ENCODE assay signal across 8 mouse cellular contexts in the genomic region with DNA sequence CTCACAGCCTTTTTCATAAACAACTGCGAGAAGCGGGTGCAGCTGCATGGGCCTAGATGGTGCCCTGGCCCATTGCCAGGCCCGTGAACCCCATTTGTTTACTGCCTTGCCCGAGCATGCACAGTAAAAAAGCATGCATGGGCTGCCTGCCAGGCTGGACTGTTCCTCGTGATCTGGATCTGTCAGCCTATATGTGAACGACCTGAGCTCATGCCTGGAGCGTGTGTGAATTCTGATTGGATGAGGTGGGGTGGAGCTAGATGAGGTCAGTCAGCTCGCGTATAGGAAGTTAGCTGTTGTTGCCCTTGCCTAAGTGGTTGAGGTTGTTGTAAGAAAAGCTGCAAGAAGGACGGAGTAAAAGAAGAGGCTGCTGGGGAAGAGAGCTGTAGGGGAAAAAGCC.
DNase-seq lines count a peak whose midpoint lies in the region; ATAC-seq and TF ChIP-seq lines count a peak whose summit lies in the region.

No protein-coding gene starts in this region.

- TF ChIP-seq EP300 in MEL (IDR thresholded peaks at IDR 0.05; ENCODE audit: low read depth in 1 of 2, low read length in 2 of 2) = no peak

- H3K27ac ChIP-seq in kidney, embryonic 14.5 days (ENCODE audit: low read depth, low read length) = no peak overlapping the region
- no peak overlapping the region for H3K27ac ChIP-seq in MEL (ENCODE audit: control insufficient read depth, low read depth, low read length)
- H3K27ac ChIP-seq in liver, embryonic 12.5 days = no peak overlapping the region

- no peaks in the 10 kb centered on the region for H3K79me2 ChIP-seq in MEL (ENCODE audit: control insufficient read depth, insufficient read depth, low read length, poor library complexity)

- TF ChIP-seq CTCF in MEL (IDR thresholded peaks at IDR 0.05 in 2 of 3, conservative IDR thresholded peaks at IDR 0.05 in 1 of 3; ENCODE audit: control insufficient read depth in 1 of 3, insufficient read depth in 1 of 3, low read depth in 2 of 3, low read length in 3 of 3, poor library complexity in 1 of 3, severe bottlenecking in 1 of 3) = no peak
- no peak for TF ChIP-seq CTCF in lung, adult 2 months (IDR thresholded peaks at IDR 0.05; ENCODE audit: insufficient read depth, low read length)

- no peaks in the 10 kb centered on the region for H3K9me3 ChIP-seq in kidney, embryonic 14.5 days (ENCODE audit: control insufficient read depth, low read length)
- no peaks in the 10 kb centered on the region for H3K9me3 ChIP-seq in MEL (replicated peaks; ENCODE audit: insufficient read depth, low read length)
- H3K9me3 ChIP-seq in liver, embryonic 12.5 days (replicated peaks) = no peaks in the 10 kb centered on the region

- no peak for TF ChIP-seq RAD21 in MEL (IDR thresholded peaks at IDR 0.05; ENCODE audit: low read depth, low read length)

- WGBS in kidney, embryonic 14.5 days = 76% methylated on average over 10 of the region's 10 CpGs
- WGBS in lung, adult 2 months = 32% methylated on average over 10 of the region's 10 CpGs
- WGBS in liver, embryonic 12.5 days (ENCODE audit: insufficient replicate concordance) = 68% methylated on average over 10 of the region's 10 CpGs

- peak; percentile 61 for DNase-seq in kidney, adult 11 months
- peak; percentile 28 for DNase-seq in MEL (ENCODE audit: low read depth, low spot score)
- DNase-seq in cerebellum, postnatal 10 days = peak; percentile 71 to 72
- peak; percentile 4 for DNase-seq in lung, adult 2 months
- DNase-seq in adrenal gland, adult (ENCODE audit: inconsistent age in 2 of 2, low spot score in 1 of 2) = no peak
- no peak for DNase-seq in embryo, embryonic 9.5 days (ENCODE audit: extremely low spot score)

- no peak overlapping the region for H3K4me3 ChIP-seq in kidney, embryonic 14.5 days (ENCODE audit: low read length)
- H3K4me3 ChIP-seq in MEL (ENCODE audit: control insufficient read depth in 1 of 2, insufficient read depth in 1 of 2, low read depth in 2 of 2, low read length in 2 of 2) = no peak overlapping the region
- H3K4me3 ChIP-seq in lung, adult 2 months (replicated peaks; ENCODE audit: extremely low read depth, low read depth, low read length) = no peak overlapping the region
- H3K4me3 ChIP-seq in liver, embryonic 12.5 days = no peak overlapping the region

- TF ChIP-seq POLR2A in MEL (IDR thresholded peaks at IDR 0.05; ENCODE audit: control insufficient read depth in 1 of 2, insufficient read depth in 1 of 2, low read depth in 1 of 2, low read length in 2 of 2, poor library complexity in 1 of 2) = no peak
- no peak for TF ChIP-seq POLR2A in lung, adult 2 months (IDR thresholded peaks at IDR 0.05; ENCODE audit: borderline replicate concordance, extremely low read depth, low read depth, low read length)

- no peaks in the 10 kb centered on the region for H3K36me3 ChIP-seq in kidney, embryonic 14.5 days (ENCODE audit: control insufficient read depth, insufficient read depth, low read length)
- no peaks in the 10 kb centered on the region for H3K36me3 ChIP-seq in MEL (ENCODE audit: control insufficient read depth in 1 of 2, insufficient read depth in 2 of 2, low read length in 2 of 2)
- H3K36me3 ChIP-seq in liver, embryonic 12.5 days = no peaks in the 10 kb centered on the region

- no peak overlapping the region for H3K4me2 ChIP-seq in kidney, embryonic 14.5 days (replicated peaks; ENCODE audit: low read depth, low read length)
- H3K4me2 ChIP-seq in liver, embryonic 12.5 days = no peak overlapping the region

- H3K9ac ChIP-seq in kidney, embryonic 14.5 days (ENCODE audit: low read depth, low read length) = no peak overlapping the region
- H3K9ac ChIP-seq in MEL (ENCODE audit: control insufficient read depth, low read depth, low read length, poor library complexity, severe bottlenecking) = no peak overlapping the region
- no peak overlapping the region for H3K9ac ChIP-seq in liver, embryonic 12.5 days

- no peak for ATAC-seq in kidney, embryonic 14.5 days (ENCODE audit: low FRiP score, low TSS enrichment)
- ATAC-seq in liver, embryonic 12.5 days = no peak

- no peaks in the 10 kb centered on the region for H3K27me3 ChIP-seq in kidney, embryonic 14.5 days (ENCODE audit: control insufficient read depth, insufficient read depth, low read length)
- H3K27me3 ChIP-seq in MEL (ENCODE audit: control insufficient read depth in 1 of 2, insufficient read depth in 2 of 2, low read length in 2 of 2) = no peaks in the 10 kb centered on the region
- H3K27me3 ChIP-seq in liver, embryonic 12.5 days (replicated peaks) = no peaks in the 10 kb centered on the region

- H3K4me1 ChIP-seq in kidney, embryonic 14.5 days (ENCODE audit: control insufficient read depth, insufficient read depth, low read length) = no peaks in the 10 kb centered on the region
- H3K4me1 ChIP-seq in MEL (ENCODE audit: control insufficient read depth in 1 of 2, insufficient read depth in 2 of 2, low read length in 2 of 2) = no peaks in the 10 kb centered on the region
- no peaks in the 10 kb centered on the region for H3K4me1 ChIP-seq in lung, adult 2 months (ENCODE audit: control insufficient read depth, insufficient read depth, low read length)
- no peaks in the 10 kb centered on the region for H3K4me1 ChIP-seq in liver, embryonic 12.5 days

TF ChIP-seq in MEL, 35 proteins besides CTCF, POLR2A, EP300 and RAD21:
- TF ChIP-seq ETS1 (IDR thresholded peaks at IDR 0.05; ENCODE audit: low read depth, low read length) = no peak
- no peak for TF ChIP-seq HCFC1 (IDR thresholded peaks at IDR 0.05; ENCODE audit: low read depth, low read length)

Comparison
In these comparisons a context has a peak if more than half of its experiments do, and no peak if none do; other contexts are left out.
1. DNase-seq: peak in kidney, adult 11 months (single experiment), MEL (single experiment), cerebellum, postnatal 10 days (2 of 2) and lung, adult 2 months (single experiment); none in adrenal gland, adult (0 of 2) and embryo, embryonic 9.5 days (single experiment).